Mouse (Mus musculus): ENCODE results near the gene Il5ra. TPM values are rescaled to one million over a fixed set of nuclear protein-coding genes. Genes with fewer than 3 reads are reported as not detected.

The Il5ra gene
- total RNA-seq, 1 experiment: 0.27 TPM

- Histone ChIP-seq H3K4me3 (ENCODE audit: insufficient read depth in 1 of 2, low read depth in 1 of 2, low read length in 2 of 2, poor library complexity in 1 of 2, severe bottlenecking in 1 of 2) (no peak overlapping the region), H3K9me3 (ENCODE audit: control insufficient read depth, insufficient read depth, low read depth, low read length) (no peaks in the 10 kb centered on the region), H3K4me1 (ENCODE audit: control insufficient read depth in 2 of 2, insufficient read depth in 2 of 2, low read length in 2 of 2, poor library complexity in 1 of 2) (no peaks in the 10 kb centered on the region), H3K36me3 (ENCODE audit: control insufficient read depth, insufficient read depth, low read length, poor library complexity, severe bottlenecking) (no peaks in the 10 kb centered on the region), H3K27ac (ENCODE audit: insufficient read depth, low read depth, low read length, poor library complexity, severe bottlenecking) (no peak overlapping the region), H3K9ac (ENCODE audit: insufficient read depth, low read depth, low read length, poor library complexity, severe bottlenecking) (no peak overlapping the region)
- no peak for TF ChIP-seq CHD2 (IDR thresholded peaks at IDR 0.05; ENCODE audit: low read depth, low read length)
- no peak for TF ChIP-seq HCFC1 (IDR thresholded peaks at IDR 0.05; ENCODE audit: borderline replicate concordance, insufficient read depth, low read length)
- TF ChIP-seq MAFK (IDR thresholded peaks at IDR 0.05; ENCODE audit: insufficient read depth, low read depth, low read length): no peak
- no peak for TF ChIP-seq ZNF384 (IDR thresholded peaks at IDR 0.05; ENCODE audit: low read depth, low read length)
- TF ChIP-seq ZC3H11A (IDR thresholded peaks at IDR 0.05; ENCODE audit: borderline replicate concordance, low read depth, low read length): no peak
- DNase-seq (ENCODE audit: low read depth, low spot score): no peak
- in situ Hi-C loops (cut with MboI; ENCODE audit: low sequenced_read_pairs in 2 of 2, unreplicated experiment in 2 of 2): no loop called here
These were observed 8.5 kb downstream of the Il5ra start for GRCm38 (mm10) chr6:106740244-106740825.

- H3K4me3 ChIP-seq (ENCODE audit: insufficient read depth in 1 of 2, low read depth in 1 of 2, low read length in 2 of 2, poor library complexity in 1 of 2, severe bottlenecking in 1 of 2): no peak overlapping the region
- DNase-seq (ENCODE audit: low read depth, low spot score): no peak
- TF ChIP-seq ZC3H11A (IDR thresholded peaks at IDR 0.05; ENCODE audit: borderline replicate concordance, low read depth, low read length): no peak
- no peak for TF ChIP-seq ZNF384 (IDR thresholded peaks at IDR 0.05; ENCODE audit: low read depth, low read length)
- TF ChIP-seq CHD2 (IDR thresholded peaks at IDR 0.05; ENCODE audit: low read depth, low read length): no peak
- no peak for TF ChIP-seq HCFC1 (IDR thresholded peaks at IDR 0.05; ENCODE audit: borderline replicate concordance, insufficient read depth, low read length)
- no peak for TF ChIP-seq MAFK (IDR thresholded peaks at IDR 0.05; ENCODE audit: insufficient read depth, low read depth, low read length)
- H3K9me3 ChIP-seq (ENCODE audit: control insufficient read depth, insufficient read depth, low read depth, low read length): no peaks in the 10 kb centered on the region
- no peak overlapping the region for H3K27ac ChIP-seq (ENCODE audit: insufficient read depth, low read depth, low read length, poor library complexity, severe bottlenecking)
- no peaks in the 10 kb centered on the region for H3K4me1 ChIP-seq (ENCODE audit: control insufficient read depth in 2 of 2, insufficient read depth in 2 of 2, low read length in 2 of 2, poor library complexity in 1 of 2)
- no peak overlapping the region for H3K9ac ChIP-seq (ENCODE audit: insufficient read depth, low read depth, low read length, poor library complexity, severe bottlenecking)
- in situ Hi-C loops (cut with MboI; ENCODE audit: low sequenced_read_pairs in 2 of 2, unreplicated experiment in 2 of 2): no loop called here
- H3K36me3 ChIP-seq (ENCODE audit: control insufficient read depth, insufficient read depth, low read length, poor library complexity, severe bottlenecking): no peaks in the 10 kb centered on the region
These were observed 10.6 kb downstream of the Il5ra start for GRCm38 (mm10) chr6:106738229-106738628.

GRCm38 (mm10) chr6:106732563-106732962 lies 16.3 kb downstream of the Il5ra start:
- no peaks in the 10 kb centered on the region for H3K9me3 ChIP-seq (ENCODE audit: control insufficient read depth, insufficient read depth, low read depth, low read length)
- H3K27ac ChIP-seq (ENCODE audit: insufficient read depth, low read depth, low read length, poor library complexity, severe bottlenecking): no peak overlapping the region
- no peaks in the 10 kb centered on the region for H3K36me3 ChIP-seq (ENCODE audit: control insufficient read depth, insufficient read depth, low read length, poor library complexity, severe bottlenecking)
- H3K9ac ChIP-seq (ENCODE audit: insufficient read depth, low read depth, low read length, poor library complexity, severe bottlenecking): no peak overlapping the region
- in situ Hi-C loops (cut with MboI; ENCODE audit: low sequenced_read_pairs in 2 of 2, unreplicated experiment in 2 of 2): no loop called here
- no peak for DNase-seq (ENCODE audit: low read depth, low spot score)
- TF ChIP-seq HCFC1 (IDR thresholded peaks at IDR 0.05; ENCODE audit: borderline replicate concordance, insufficient read depth, low read length) (no peak), ZNF384 (IDR thresholded peaks at IDR 0.05; ENCODE audit: low read depth, low read length) (no peak), MAFK (IDR thresholded peaks at IDR 0.05; ENCODE audit: insufficient read depth, low read depth, low read length) (no peak), ZC3H11A (IDR thresholded peaks at IDR 0.05; ENCODE audit: borderline replicate concordance, low read depth, low read length) (no peak), CHD2 (IDR thresholded peaks at IDR 0.05; ENCODE audit: low read depth, low read length) (no peak)
- no peak overlapping the region for H3K4me3 ChIP-seq (ENCODE audit: insufficient read depth in 1 of 2, low read depth in 1 of 2, low read length in 2 of 2, poor library complexity in 1 of 2, severe bottlenecking in 1 of 2)
- no peaks in the 10 kb centered on the region for H3K4me1 ChIP-seq (ENCODE audit: control insufficient read depth in 2 of 2, insufficient read depth in 2 of 2, low read length in 2 of 2, poor library complexity in 1 of 2)

GRCm38 (mm10) chr6:106729682-106730314 lies 19.0 kb downstream of the Il5ra start:
- in situ Hi-C loops (cut with MboI; ENCODE audit: low sequenced_read_pairs in 2 of 2, unreplicated experiment in 2 of 2): no loop called here
- H3K9ac ChIP-seq (ENCODE audit: insufficient read depth, low read depth, low read length, poor library complexity, severe bottlenecking): no peak overlapping the region
- no peak overlapping the region for H3K27ac ChIP-seq (ENCODE audit: insufficient read depth, low read depth, low read length, poor library complexity, severe bottlenecking)
- H3K4me3 ChIP-seq (ENCODE audit: insufficient read depth in 1 of 2, low read depth in 1 of 2, low read length in 2 of 2, poor library complexity in 1 of 2, severe bottlenecking in 1 of 2): no peak overlapping the region
- no peaks in the 10 kb centered on the region for H3K9me3 ChIP-seq (ENCODE audit: control insufficient read depth, insufficient read depth, low read depth, low read length)
- H3K4me1 ChIP-seq (ENCODE audit: control insufficient read depth in 2 of 2, insufficient read depth in 2 of 2, low read length in 2 of 2, poor library complexity in 1 of 2): no peaks in the 10 kb centered on the region
- H3K36me3 ChIP-seq (ENCODE audit: control insufficient read depth, insufficient read depth, low read length, poor library complexity, severe bottlenecking): no peaks in the 10 kb centered on the region
- TF ChIP-seq MAFK (IDR thresholded peaks at IDR 0.05; ENCODE audit: insufficient read depth, low read depth, low read length) (no peak), ZC3H11A (IDR thresholded peaks at IDR 0.05; ENCODE audit: borderline replicate concordance, low read depth, low read length) (no peak), HCFC1 (IDR thresholded peaks at IDR 0.05; ENCODE audit: borderline replicate concordance, insufficient read depth, low read length) (no peak), ZNF384 (IDR thresholded peaks at IDR 0.05; ENCODE audit: low read depth, low read length) (no peak), CHD2 (IDR thresholded peaks at IDR 0.05; ENCODE audit: low read depth, low read length) (no peak)
- no peak for DNase-seq (ENCODE audit: low read depth, low spot score)
